Mouse (Mus musculus) liver, postnatal 0 days (tissue): ENCODE data around the gene Cacna1a.

ENCODE experiments used
- CTCF ChIP-seq: sonication (generic); IDR thresholded peaks from 2 replicates; pipeline ENCODE4 v1.5.1; 2016; ENCODE audit warnings: antibody characterized with exemption, low read depth
- EP300 ChIP-seq: IDR thresholded peaks from 2 replicates; pipeline ENCODE4 v1.6.1; 2016; ENCODE audit warnings: antibody characterized with exemption, low read depth, mild to moderate bottlenecking

DNA sequence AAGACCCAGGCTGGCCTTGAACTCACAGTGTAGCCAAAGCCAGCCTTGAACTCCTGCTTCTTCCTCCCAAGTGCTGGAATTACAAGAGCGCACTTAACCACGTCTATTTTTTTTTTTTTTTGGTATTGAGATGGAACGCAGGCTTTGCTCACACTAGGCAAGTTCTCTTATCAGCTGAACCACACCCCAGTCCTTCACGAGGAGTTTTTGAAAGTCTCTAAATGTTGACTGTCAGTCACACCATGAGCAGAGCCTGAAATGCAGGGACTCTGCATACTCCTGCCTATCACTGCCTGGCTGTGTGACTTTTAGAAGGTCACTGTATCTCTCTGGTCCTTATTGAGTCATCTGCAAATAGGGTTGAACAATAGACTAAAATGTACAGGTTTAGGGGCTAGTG lies 173.5 kb downstream of the Cacna1a start:
- TF ChIP-seq CTCF = no peak
- no peak for TF ChIP-seq EP300
